Mouse (Mus musculus) embryonic facial prominence, embryonic 11.5 days (tissue): ENCODE measurements around the gene Bach2. TPM values are rescaled to one million over a fixed set of nuclear protein-coding genes. Genes with fewer than 3 reads are reported as not detected.

ENCODE experiments used
- ATAC-seq: fragments of 200-750 bp; cut with Nextera tagmentation; replicated peaks from 2 replicates; pipeline ENCODE4 v1.8.0; 2017; ENCODE audit warnings: low read depth; ENCODE audit not compliant: insufficient number of reproducible peaks, low FRiP score, low TSS enrichment
- DNase-seq: peaks from one replicate; pipeline ENCODE4 v3.0.0-alpha.2; 2015; ENCODE audit warnings: low spot score
- H3K27ac ChIP-seq: fragments of 300-500 bp; sonication (generic); replicated peaks from 2 replicates; pipeline ENCODE4 v1.5.1; 2014; ENCODE audit warnings: mild to moderate bottlenecking, low read depth, low read length, control low read depth
- H3K27me3 ChIP-seq: fragments of 300-500 bp; sonication (generic); 2 replicates; pipeline ENCODE4 v1.6.1; 2014; ENCODE audit warnings: mild to moderate bottlenecking, low read length, moderate library complexity, mixed read lengths; ENCODE audit not compliant: control insufficient read depth, insufficient read depth
- H3K36me3 ChIP-seq: fragments of 300-500 bp; sonication (generic); replicated peaks from 2 replicates; pipeline ENCODE4 v1.6.1; 2014; ENCODE audit warnings: low read depth, mild to moderate bottlenecking, low read length, moderate library complexity, mixed read lengths; ENCODE audit not compliant: control insufficient read depth, insufficient read depth
- H3K4me1 ChIP-seq: fragments of 300-500 bp; sonication (generic); 2 replicates; pipeline ENCODE4 v1.6.1; 2014; ENCODE audit warnings: low read length, mixed read lengths; ENCODE audit not compliant: control insufficient read depth, insufficient read depth
- H3K4me2 ChIP-seq: fragments of 300-500 bp; sonication (generic); 2 replicates; pipeline ENCODE4 v1.6.1; 2014; ENCODE audit warnings: low read depth, mild to moderate bottlenecking, control low read depth, low read length, moderate library complexity
- H3K4me3 ChIP-seq: fragments of 300-500 bp; sonication (generic); 2 replicates; pipeline ENCODE4 v1.5.1; 2014; ENCODE audit warnings: low read depth, low read length, control low read depth
- H3K9ac ChIP-seq: fragments of 300-500 bp; sonication (generic); replicated peaks from 2 replicates; pipeline ENCODE4 v1.6.1; 2014; ENCODE audit warnings: mild to moderate bottlenecking, control low read depth, low read length
- H3K9me3 ChIP-seq: fragments of 300-500 bp; sonication (generic); replicated peaks from 2 replicates; pipeline ENCODE4 v1.6.1; 2016; ENCODE audit warnings: mild to moderate bottlenecking, low read length, inconsistent platforms, mixed read lengths; ENCODE audit not compliant: control insufficient read depth
- whole genome bisulfite sequencing: fragments of 180-500 bp; shearing (Covaris S2); extraction: QIAGEN DNeasy Blood & Tissue Kit; methylation state at CpG from one replicate; pipeline ENCODE4 v1.1.7; 2014; 5-methylcytosine and 5-hydroxymethylcytosine counted together
- polyA plus RNA-seq: library from polyadenylated mRNA; unstranded; fragments of >200 nt; fragmentation: Nextera tagmentation; extraction: Ambion mirVana; gene quantifications from 2 replicates; pipeline ENCODE4 v1.2.1, GENCODE M21; 2014

Gene Bach2
- polyA plus RNA-seq, 1 experiment from 2014 or later, result 11.5 TPM

- Histone ChIP-seq H3K9ac (no peak overlapping the region), H3K36me3 (no peaks in the 10 kb centered on the region; the same call in 1 of the 2 replicates)
- WGBS, result 54% methylated on average over 4 of the region's 4 CpGs
These were observed 306.9 kb downstream of the Bach2 start for GRCm38 (mm10) chr4:32545548-32545947.

GRCm38 (mm10) chr4:32549150-32549549, 310.5 kb downstream of the Bach2 start:
- Histone ChIP-seq H3K27ac (no peak overlapping the region), H3K9me3 (no peaks in the 10 kb centered on the region), H3K4me3 (no peak overlapping the region), H3K4me2 (no peak overlapping the region), H3K27me3 (no peaks in the 10 kb centered on the region), H3K9ac (no peak overlapping the region), H3K4me1 (no peaks in the 10 kb centered on the region), H3K36me3 (no peaks in the 10 kb centered on the region; the same call in 1 of the 2 replicates)
- DNase-seq, result no peak
- no peak for ATAC-seq
- WGBS, result 86% methylated on average over 1 of the region's 1 CpGs

More at GRCm38 (mm10) chr4:32545548-32545947, 306.9 kb downstream of the Bach2 start:
- H3K9me3 ChIP-seq, result no peaks in the 10 kb centered on the region
- no peak overlapping the region for H3K4me2 ChIP-seq
- ATAC-seq (no peak), DNase-seq (no peak)
- H3K27me3 ChIP-seq, result no peaks in the 10 kb centered on the region
- no peaks in the 10 kb centered on the region for H3K4me1 ChIP-seq
- H3K4me3 ChIP-seq, result no peak overlapping the region
- H3K27ac ChIP-seq, result no peak overlapping the region

DNA sequence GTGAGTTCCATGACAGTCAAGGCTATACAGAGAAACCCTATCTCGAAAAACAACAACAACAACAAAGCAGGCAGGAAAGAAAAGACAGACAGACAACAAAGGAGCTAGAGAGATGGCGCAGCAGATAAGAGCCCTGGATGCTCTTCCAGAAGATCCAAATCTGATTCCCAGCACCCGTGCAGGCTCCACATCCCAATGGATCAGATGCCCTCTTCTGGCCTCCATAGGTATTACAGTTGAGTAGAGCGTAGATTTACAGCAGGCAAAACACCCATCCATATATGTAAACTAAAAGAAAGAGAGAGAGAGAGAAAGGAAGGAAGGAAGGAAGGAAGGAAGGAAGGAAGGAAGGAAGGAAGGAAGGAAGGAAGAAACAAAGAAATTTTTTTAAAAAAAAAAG, 312.7 kb downstream of the Bach2 start:
- WGBS, result 53% methylated on average over 4 of the region's 4 CpGs
- DNase-seq, result peak; percentile 69
- Histone ChIP-seq H3K4me3 (no peak overlapping the region), H3K4me2 (no peak overlapping the region), H3K27me3 (no peaks in the 10 kb centered on the region), H3K9me3 (no peaks in the 10 kb centered on the region), H3K27ac (no peak overlapping the region), H3K9ac (no peak overlapping the region), H3K36me3 (no peaks in the 10 kb centered on the region; the same call in 1 of the 2 replicates), H3K4me1 (no peaks in the 10 kb centered on the region)
- no peak for ATAC-seq

DNA sequence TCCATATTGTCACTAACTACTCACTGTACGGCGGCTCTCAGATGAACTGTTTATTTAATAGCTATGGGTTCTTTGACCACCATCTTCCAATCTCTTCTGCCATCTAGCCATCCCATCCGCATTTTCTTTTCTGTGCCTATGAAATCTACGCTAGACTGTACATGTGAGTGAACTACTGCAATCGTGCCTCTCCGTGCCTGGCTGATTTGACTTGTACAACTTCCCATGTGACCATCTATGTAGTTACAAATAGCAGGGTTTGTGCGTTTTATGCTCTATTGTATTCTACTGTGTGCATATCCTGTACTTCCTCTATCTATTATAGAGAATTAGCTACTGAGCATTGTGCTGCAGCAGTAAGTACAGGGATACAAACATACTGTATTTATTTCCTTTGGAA, 316.9 kb downstream of the Bach2 start:
- no peaks in the 10 kb centered on the region for H3K4me1 ChIP-seq
- no peaks in the 10 kb centered on the region for H3K27me3 ChIP-seq
- DNase-seq, result no peak
- no peaks in the 10 kb centered on the region for H3K36me3 ChIP-seq
- WGBS, result 91% methylated on average over 7 of the region's 7 CpGs
- H3K4me2 ChIP-seq, result no peak overlapping the region
- ATAC-seq, result no peak
- no peak overlapping the region for H3K27ac ChIP-seq
- no peak overlapping the region for H3K9ac ChIP-seq
- H3K9me3 ChIP-seq, result no peaks in the 10 kb centered on the region
- H3K4me3 ChIP-seq, result no peak overlapping the region

DNA sequence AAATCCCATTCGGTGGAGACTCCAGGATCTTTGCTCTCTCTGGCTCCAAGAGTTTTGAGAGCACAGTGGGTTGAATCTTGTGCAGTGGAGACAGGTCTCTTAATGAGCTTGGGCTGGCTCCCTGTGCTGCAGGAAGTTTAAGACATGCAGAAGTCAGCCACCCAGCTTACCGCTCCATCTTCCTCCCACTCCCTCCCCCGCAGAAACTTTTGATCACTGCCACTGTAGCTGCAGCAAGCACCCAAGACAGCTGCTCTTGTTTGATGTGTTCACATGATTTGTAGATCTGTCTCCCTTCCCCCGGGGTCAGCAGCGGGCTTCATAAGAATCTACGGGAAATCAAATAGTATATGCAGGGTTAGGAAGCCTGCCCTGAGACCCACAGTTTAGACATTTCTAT, 321.6 kb downstream of the Bach2 start:
- WGBS, result 56% methylated on average over 6 of the region's 6 CpGs
- Histone ChIP-seq H3K9me3 (no peaks in the 10 kb centered on the region), H3K4me2 (no peak overlapping the region), H3K9ac (no peak overlapping the region), H3K27me3 (no peaks in the 10 kb centered on the region), H3K27ac (no peak overlapping the region), H3K4me3 (no peak overlapping the region), H3K36me3 (peaks cover 3% of the 10 kb centered on the region), H3K4me1 (no peaks in the 10 kb centered on the region)
- DNase-seq, result no peak
- ATAC-seq, result no peak

GRCm38 (mm10) chr4:32560724-32561554, 322.3 kb downstream of the Bach2 start:
- H3K36me3 ChIP-seq, result peaks cover 3% of the 10 kb centered on the region
- peak; percentile 42 for DNase-seq
- H3K4me3 ChIP-seq, result no peak overlapping the region
- 0 out of 2 replicates have a peak, but pooled peaks have one; percentile 27 for ATAC-seq
- H3K9me3 ChIP-seq, result no peaks in the 10 kb centered on the region
- no peak overlapping the region for H3K4me2 ChIP-seq
- H3K9ac ChIP-seq, result no peak overlapping the region
- no peaks in the 10 kb centered on the region for H3K27me3 ChIP-seq
- WGBS, result 38% methylated on average over 8 of the region's 8 CpGs
- H3K4me1 ChIP-seq, result no peaks in the 10 kb centered on the region
- H3K27ac ChIP-seq, result peak overlapping the region; percentile 47; the same call in 1 of the 2 replicates

DNA sequence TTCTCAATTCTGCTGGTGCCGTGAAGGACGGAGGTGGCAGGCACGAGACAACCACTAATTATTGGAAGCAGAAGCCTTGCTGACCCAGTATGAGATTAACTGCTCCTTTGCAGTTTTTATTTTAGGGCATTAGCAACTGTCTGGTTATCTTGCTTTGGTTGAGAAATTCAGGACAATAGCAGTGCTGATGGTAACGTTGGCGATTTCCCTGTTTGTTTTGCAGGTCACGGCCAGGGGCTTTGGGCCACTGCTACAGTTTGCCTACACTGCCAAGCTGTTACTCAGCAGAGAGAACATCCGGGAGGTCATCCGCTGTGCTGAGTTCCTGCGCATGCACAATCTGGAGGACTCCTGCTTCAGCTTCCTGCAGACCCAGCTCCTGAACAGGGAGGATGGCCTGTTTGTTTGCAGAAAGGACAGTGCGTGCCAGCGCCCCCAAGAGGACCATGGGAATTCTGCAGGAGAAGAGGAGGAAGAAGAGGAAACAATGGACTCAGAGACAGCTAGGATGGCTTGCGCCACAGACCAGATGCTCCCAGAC, 323.0 kb downstream of the Bach2 start:
- Histone ChIP-seq H3K4me2 (no peak overlapping the region), H3K36me3 (peaks cover 3% of the 10 kb centered on the region), H3K27ac (peak overlapping the region; percentile 47; the same call in 1 of the 2 replicates), H3K27me3 (no peaks in the 10 kb centered on the region), H3K4me1 (no peaks in the 10 kb centered on the region), H3K9me3 (no peaks in the 10 kb centered on the region), H3K4me3 (no peak overlapping the region), H3K9ac (no peak overlapping the region)
- ATAC-seq (peak; percentile 66), DNase-seq (peak; percentile 26)
- 43% methylated on average over 12 of the region's 12 CpGs for WGBS
